Mouse (Mus musculus) lung, embryonic 16.5 days (tissue): Measurements from ENCODE around the gene Gpc5. TPM values are rescaled to one million over a fixed set of nuclear protein-coding genes. Genes with fewer than 3 reads are reported as not detected.
A peak's percentile ranks its signal among the peaks of the same experiment; 100 is the strongest.

ENCODE experiments used
- ATAC-seq: fragments of 200-750 bp; cut with Nextera tagmentation; 2 replicates; pipeline ENCODE4 v1.8.0; 2017; ENCODE audit warnings: low read depth, mild to moderate bottlenecking, moderate library complexity
- H3K27ac ChIP-seq: fragments of 300-500 bp; sonication (generic); 2 replicates; pipeline ENCODE4 v1.5.1; 2014; ENCODE audit warnings: mild to moderate bottlenecking, control low read depth, low read length
- H3K27me3 ChIP-seq: fragments of 300-500 bp; sonication (generic); 2 replicates; pipeline ENCODE4 v1.6.1; 2014; ENCODE audit warnings: low read depth, low read length, mixed read lengths; ENCODE audit not compliant: control insufficient read depth, insufficient read depth
- H3K36me3 ChIP-seq: fragments of 300-500 bp; sonication (generic); 2 replicates; pipeline ENCODE4 v1.6.1; 2014; ENCODE audit warnings: low read length; ENCODE audit not compliant: control insufficient read depth, insufficient read depth
- H3K4me1 ChIP-seq: fragments of 300-500 bp; sonication (generic); replicated peaks from 2 replicates; pipeline ENCODE4 v1.6.1; 2014; ENCODE audit warnings: low read length, mixed read lengths; ENCODE audit not compliant: control insufficient read depth, insufficient read depth
- H3K4me2 ChIP-seq: fragments of 300-500 bp; sonication (generic); 2 replicates; pipeline ENCODE4 v1.6.1; 2014; ENCODE audit warnings: low read depth, low read length, control low read depth
- H3K4me3 ChIP-seq: fragments of 300-500 bp; sonication (generic); 2 replicates; pipeline ENCODE4 v1.5.1; 2014; ENCODE audit warnings: mild to moderate bottlenecking, low read length, control low read depth
- H3K9ac ChIP-seq: fragments of 300-500 bp; sonication (generic); 2 replicates; pipeline ENCODE4 v1.6.1; 2014; ENCODE audit warnings: low read length, control low read depth
- H3K9me3 ChIP-seq: fragments of 300-500 bp; sonication (generic); 2 replicates; pipeline ENCODE4 v1.6.1; 2016; ENCODE audit warnings: low read length; ENCODE audit not compliant: control insufficient read depth
- WGBS: fragments of 180-500 bp; shearing (Covaris S2); extraction: QIAGEN DNeasy Blood & Tissue Kit; methylation state at CpG from one replicate; pipeline ENCODE4 v1.1.7; 2014; 5-methylcytosine and 5-hydroxymethylcytosine counted together
- polyA plus RNA-seq: library from polyadenylated mRNA; unstranded; fragments of >200 nt; fragmentation: Nextera tagmentation; extraction: Ambion mirVana; gene quantifications from 2 replicates; pipeline ENCODE4 v1.2.1, GENCODE M21; 2015

The Gpc5 gene
- polyA plus RNA-seq, 1 experiment from 2014 or later: 0.11 TPM

GRCm38 (mm10) chr14:116338395-116338794 lies 1246.4 kb downstream of the Gpc5 start:
- no peak overlapping the region for H3K27ac ChIP-seq
- WGBS: 41% methylated on average over 3 of the region's 3 CpGs
- no peak overlapping the region for H3K4me2 ChIP-seq
- no peaks in the 10 kb centered on the region for H3K4me1 ChIP-seq
- no peaks in the 10 kb centered on the region for H3K36me3 ChIP-seq
- H3K9ac ChIP-seq: no peak overlapping the region
- H3K27me3 ChIP-seq: no peaks in the 10 kb centered on the region
- H3K4me3 ChIP-seq: no peak overlapping the region
- ATAC-seq: peak; percentile 88
- H3K9me3 ChIP-seq: no peaks in the 10 kb centered on the region

GRCm38 (mm10) chr14:116348560-116348959 lies 1256.5 kb downstream of the Gpc5 start:
- peak overlapping the region; percentile 60; the same call in 1 of the 2 replicates for H3K27ac ChIP-seq
- WGBS: 25% methylated on average over 3 of the region's 3 CpGs
- no peak overlapping the region for H3K9ac ChIP-seq

GRCm38 (mm10) chr14:116384602-116385001 lies 1292.6 kb downstream of the Gpc5 start:
- Histone ChIP-seq H3K36me3 (no peaks in the 10 kb centered on the region), H3K4me3 (no peak overlapping the region), H3K27me3 (no peaks in the 10 kb centered on the region), H3K27ac (no peak overlapping the region), H3K9ac (no peak overlapping the region), H3K4me1 (no peaks in the 10 kb centered on the region), H3K9me3 (no peaks in the 10 kb centered on the region), H3K4me2 (no peak overlapping the region)
- no peak for ATAC-seq
- WGBS: 68% methylated on average over 2 of the region's 2 CpGs

More at GRCm38 (mm10) chr14:116348560-116348959, 1256.5 kb downstream of the Gpc5 start:
- peaks cover 4% of the 10 kb centered on the region; the same call in 1 of the 2 replicates for H3K4me1 ChIP-seq
- H3K4me2 ChIP-seq: no peak overlapping the region
- ATAC-seq: peak; percentile 73
- H3K36me3 ChIP-seq: no peaks in the 10 kb centered on the region
- H3K9me3 ChIP-seq: no peaks in the 10 kb centered on the region
- no peak overlapping the region for H3K4me3 ChIP-seq
- H3K27me3 ChIP-seq: no peaks in the 10 kb centered on the region

- no peaks in the 10 kb centered on the region for H3K27me3 ChIP-seq
- no peak for ATAC-seq
- H3K4me2 ChIP-seq: no peak overlapping the region
- no peak overlapping the region for H3K9ac ChIP-seq
- no peaks in the 10 kb centered on the region for H3K4me1 ChIP-seq
- no peaks in the 10 kb centered on the region for H3K9me3 ChIP-seq
- 81% methylated on average over 3 of the region's 3 CpGs for WGBS
- H3K36me3 ChIP-seq: no peaks in the 10 kb centered on the region
- H3K27ac ChIP-seq: no peak overlapping the region
- H3K4me3 ChIP-seq: no peak overlapping the region
Observed at GRCm38 (mm10) chr14:116415511-116415910, 1323.5 kb downstream of the Gpc5 start.

- Histone ChIP-seq H3K36me3 (no peaks in the 10 kb centered on the region), H3K4me2 (no peak overlapping the region), H3K4me3 (no peak overlapping the region), H3K9me3 (no peaks in the 10 kb centered on the region), H3K4me1 (no peaks in the 10 kb centered on the region), H3K27me3 (no peaks in the 10 kb centered on the region), H3K9ac (no peak overlapping the region), H3K27ac (no peak overlapping the region)
- ATAC-seq: no peak
- WGBS: 20% methylated on average over 4 of the region's 4 CpGs
Observed at GRCm38 (mm10) chr14:116448219-116448618, 1356.2 kb downstream of the Gpc5 start.

- Histone ChIP-seq H3K9me3 (no peaks in the 10 kb centered on the region), H3K4me3 (no peak overlapping the region), H3K27ac (no peak overlapping the region), H3K27me3 (no peaks in the 10 kb centered on the region), H3K36me3 (no peaks in the 10 kb centered on the region), H3K9ac (no peak overlapping the region), H3K4me1 (no peaks in the 10 kb centered on the region), H3K4me2 (no peak overlapping the region)
- 72% methylated on average over 3 of the region's 3 CpGs for WGBS
- no peak for ATAC-seq
Observed at GRCm38 (mm10) chr14:116453356-116453755, 1361.3 kb downstream of the Gpc5 start.

- WGBS: 45% methylated on average over 4 of the region's 4 CpGs
- no peaks in the 10 kb centered on the region for H3K36me3 ChIP-seq
- H3K27me3 ChIP-seq: no peaks in the 10 kb centered on the region
- no peaks in the 10 kb centered on the region for H3K9me3 ChIP-seq
- no peak overlapping the region for H3K4me2 ChIP-seq
- H3K4me1 ChIP-seq: no peaks in the 10 kb centered on the region
- no peak overlapping the region for H3K4me3 ChIP-seq
- no peak overlapping the region for H3K27ac ChIP-seq
- no peak for ATAC-seq
- no peak overlapping the region for H3K9ac ChIP-seq
Observed at GRCm38 (mm10) chr14:116456211-116456610, 1364.2 kb downstream of the Gpc5 start.

GRCm38 (mm10) chr14:116473378-116474179 lies 1381.6 kb downstream of the Gpc5 start:
- Histone ChIP-seq H3K4me2 (no peak overlapping the region), H3K27ac (no peak overlapping the region), H3K4me3 (no peak overlapping the region), H3K4me1 (no peaks in the 10 kb centered on the region), H3K9ac (no peak overlapping the region), H3K36me3 (no peaks in the 10 kb centered on the region), H3K27me3 (no peaks in the 10 kb centered on the region), H3K9me3 (no peaks in the 10 kb centered on the region)
- no peak for ATAC-seq
- WGBS: 77% methylated on average over 8 of the region's 8 CpGs

- Histone ChIP-seq H3K9ac (no peak overlapping the region), H3K4me1 (no peaks in the 10 kb centered on the region), H3K9me3 (no peaks in the 10 kb centered on the region), H3K27ac (no peak overlapping the region), H3K27me3 (no peaks in the 10 kb centered on the region), H3K36me3 (no peaks in the 10 kb centered on the region), H3K4me3 (no peak overlapping the region), H3K4me2 (no peak overlapping the region)
- WGBS: 43% methylated on average over 1 of the region's 1 CpGs
- ATAC-seq: no peak
Observed at GRCm38 (mm10) chr14:116494285-116494850, 1402.4 kb downstream of the Gpc5 start.
